Mouse (Mus musculus) heart, adult 10 weeks (tissue): ENCODE results near the gene Vrk2. TPM values are rescaled to one million over a fixed set of nuclear protein-coding genes. Genes with fewer than 3 reads are reported as not detected.

Experiments
- polyA plus RNA-seq: library from polyadenylated mRNA; stranded (reverse); fragments of 350-450 nt; fragmentation: Illumina TruSeq; extraction: RNeasy Lipid Tissue Mini Kit (QIAGEN cat#74804); gene quantifications from one replicate; pipeline ENCODE4 v1.2.3, GENCODE M21; 2014; ENCODE audit warnings: low read depth, low replicate concordance

The Vrk2 gene
- 6.6 TPM for polyA plus RNA-seq

GRCm38 (mm10) chr11:26593061-26594059 lies at the start of gene Vrk2, which contains the start of gene Gm6899:
Gene Vrk2 (minus strand): TSS chr11:26593999.
Gene Gm6899 (plus strand): TSS chr11:26593241.

Other genes with a start within 250 kb of the Vrk2 start
- 7.9 TPM for gene Fancl, start 207.9 kb downstream of the Vrk2 start, polyA plus RNA-seq
- gene Gm6899, start 758 bp downstream of the Vrk2 start, polyA plus RNA-seq = not detected